Mouse (Mus musculus): ENCODE results near the gene Tshz2. TPM values are rescaled to one million over a fixed set of nuclear protein-coding genes. Genes with fewer than 3 reads are reported as not detected.

The Tshz2 gene
- polyA plus RNA-seq, 1 experiment from 2014 or later = 32.0 TPM

DNA sequence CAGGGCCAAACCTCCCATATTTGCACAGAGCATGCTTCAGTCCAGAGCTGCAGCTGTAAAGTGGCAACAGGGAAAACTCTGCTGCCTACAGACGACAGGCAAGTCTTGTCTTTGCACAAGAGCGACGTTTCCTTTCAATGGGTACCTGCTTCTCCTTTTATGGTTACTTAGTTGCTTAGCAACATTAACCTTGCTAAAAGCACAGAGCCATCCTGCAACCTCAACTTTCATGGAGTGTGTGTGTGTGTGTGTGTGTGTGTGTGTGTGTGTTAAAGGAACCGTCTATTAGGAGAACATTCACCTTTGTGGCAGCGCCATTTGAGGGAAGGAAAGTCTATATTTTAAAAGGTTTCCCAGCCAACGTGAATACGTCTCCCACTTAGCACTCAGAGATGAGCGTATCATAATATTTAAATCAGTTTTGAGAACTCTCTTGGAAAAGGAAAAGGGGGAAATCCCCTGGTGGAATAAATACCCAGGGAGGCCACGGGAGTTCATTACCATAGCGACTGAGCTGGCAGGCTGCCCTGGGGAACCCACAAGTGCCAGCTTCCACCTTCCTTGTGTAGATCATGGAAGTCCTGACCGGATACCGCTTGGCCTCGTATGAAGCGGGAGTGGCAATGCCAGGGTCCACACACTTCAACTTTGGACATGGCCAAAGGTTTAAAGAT lies 295.8 kb downstream of the Tshz2 start:
- H3K36me3 ChIP-seq (ENCODE audit: control insufficient read depth, insufficient read depth, low read length) = no peaks in the 10 kb centered on the region
- H3K4me2 ChIP-seq (ENCODE audit: low read length) = no peak overlapping the region
- no peak for ATAC-seq
- WGBS = 36% methylated on average over 14 of the region's 14 CpGs
- H3K9ac ChIP-seq (ENCODE audit: low read depth, low read length) = no peak overlapping the region
- no peak overlapping the region for H3K27ac ChIP-seq (ENCODE audit: low read depth, low read length)
- H3K4me3 ChIP-seq (ENCODE audit: low read length) = no peak overlapping the region
- no peaks in the 10 kb centered on the region for H3K27me3 ChIP-seq (replicated peaks; ENCODE audit: control insufficient read depth, insufficient read depth, low read length)
- peaks cover 5% of the 10 kb centered on the region; the same call in 1 of the 2 replicates for H3K4me1 ChIP-seq (ENCODE audit: control insufficient read depth, insufficient read depth, low read depth, low read length)
- H3K9me3 ChIP-seq (ENCODE audit: control insufficient read depth, low read length) = no peaks in the 10 kb centered on the region

DNA sequence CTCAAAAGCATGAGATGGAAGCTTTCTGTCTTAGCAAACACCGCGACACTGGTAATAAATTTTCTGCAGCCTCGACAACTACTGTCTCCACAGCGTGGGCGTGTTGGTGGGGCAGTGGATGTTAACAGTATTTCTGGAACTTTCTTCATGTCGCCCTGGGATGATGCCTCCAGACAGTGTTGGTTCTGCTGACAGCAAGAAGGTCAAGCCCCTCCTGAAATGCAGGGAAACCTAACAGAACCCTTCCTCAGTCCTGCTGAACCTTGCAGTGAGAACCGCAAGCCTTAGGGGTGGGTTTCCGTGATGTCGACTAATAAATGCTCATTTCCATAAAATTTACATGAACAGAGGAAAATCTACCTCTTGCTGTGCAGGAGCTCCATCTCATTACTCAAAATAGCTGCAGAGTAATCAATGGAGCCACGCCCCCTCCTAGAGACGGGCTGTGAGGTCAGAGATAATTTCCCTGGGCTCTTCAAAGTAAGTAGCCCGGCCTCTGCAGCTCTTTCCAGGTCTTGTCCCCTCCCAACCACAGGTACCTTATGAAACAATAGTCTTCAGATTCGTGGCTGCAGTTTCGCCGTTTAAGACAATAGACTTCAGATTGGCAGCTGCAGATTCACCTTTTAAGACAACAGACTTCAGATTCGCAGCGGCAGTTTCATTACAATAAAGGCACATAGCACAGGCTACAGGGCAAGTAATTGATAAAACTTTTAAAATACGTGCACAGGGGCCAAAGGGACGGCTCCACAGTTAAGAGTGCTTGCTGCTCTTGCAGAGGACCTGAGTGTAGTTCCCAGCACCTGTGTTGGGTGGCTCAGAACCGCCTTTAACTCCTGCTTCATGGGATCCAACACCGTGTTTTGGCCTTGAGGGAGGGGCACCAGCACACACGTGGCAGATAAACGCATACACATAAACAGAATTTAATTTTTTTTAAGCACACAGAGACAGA lies 297.0 kb downstream of the Tshz2 start:
- Histone ChIP-seq H3K9me3 (ENCODE audit: control insufficient read depth, low read length) (no peaks in the 10 kb centered on the region), H3K9ac (ENCODE audit: low read depth, low read length) (peak overlapping the region; percentile 46), H3K4me3 (ENCODE audit: low read length) (peak overlapping the region; percentile 35), H3K4me1 (ENCODE audit: control insufficient read depth, insufficient read depth, low read depth, low read length) (peaks cover 5% of the 10 kb centered on the region; the same call in 1 of the 2 replicates), H3K36me3 (ENCODE audit: control insufficient read depth, insufficient read depth, low read length) (no peaks in the 10 kb centered on the region), H3K27ac (ENCODE audit: low read depth, low read length) (0 out of 2 replicates have a peak overlapping the region, but pooled peaks have one; percentile 12), H3K4me2 (ENCODE audit: low read length) (peak overlapping the region; percentile 54), H3K27me3 (replicated peaks; ENCODE audit: control insufficient read depth, insufficient read depth, low read length) (no peaks in the 10 kb centered on the region)
- peak; percentile 74 for ATAC-seq
- WGBS = 44% methylated on average over 23 of the region's 23 CpGs

DNA sequence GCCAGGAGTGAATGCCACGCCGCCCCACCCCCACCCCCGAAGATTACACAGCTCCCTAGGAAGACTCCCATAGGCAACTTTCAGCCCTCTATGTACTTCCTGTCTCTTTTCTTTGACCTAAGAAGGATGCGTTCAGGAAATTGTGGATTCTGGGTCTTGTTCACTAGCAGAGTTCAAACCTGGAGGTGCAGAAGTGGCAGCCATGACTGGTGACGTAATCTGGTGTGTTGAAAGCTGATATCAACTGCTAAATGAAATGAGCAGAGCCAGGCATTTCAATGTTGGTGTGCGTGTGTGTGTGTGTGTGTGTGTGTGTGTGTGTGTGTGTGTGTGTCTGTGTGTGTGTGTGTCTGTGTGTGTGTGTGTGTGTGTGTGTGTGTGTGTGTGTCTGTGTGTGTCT lies 302.8 kb downstream of the Tshz2 start:
- Histone ChIP-seq H3K9ac (ENCODE audit: low read depth, low read length) (no peak overlapping the region), H3K27me3 (replicated peaks; ENCODE audit: control insufficient read depth, insufficient read depth, low read length) (no peaks in the 10 kb centered on the region), H3K27ac (ENCODE audit: low read depth, low read length) (no peak overlapping the region), H3K9me3 (ENCODE audit: control insufficient read depth, low read length) (no peaks in the 10 kb centered on the region), H3K4me3 (ENCODE audit: low read length) (no peak overlapping the region), H3K36me3 (ENCODE audit: control insufficient read depth, insufficient read depth, low read length) (no peaks in the 10 kb centered on the region), H3K4me1 (ENCODE audit: control insufficient read depth, insufficient read depth, low read depth, low read length) (no peaks in the 10 kb centered on the region), H3K4me2 (ENCODE audit: low read length) (no peak overlapping the region)
- 78% methylated on average over 6 of the region's 6 CpGs for WGBS
- no peak for ATAC-seq

DNA sequence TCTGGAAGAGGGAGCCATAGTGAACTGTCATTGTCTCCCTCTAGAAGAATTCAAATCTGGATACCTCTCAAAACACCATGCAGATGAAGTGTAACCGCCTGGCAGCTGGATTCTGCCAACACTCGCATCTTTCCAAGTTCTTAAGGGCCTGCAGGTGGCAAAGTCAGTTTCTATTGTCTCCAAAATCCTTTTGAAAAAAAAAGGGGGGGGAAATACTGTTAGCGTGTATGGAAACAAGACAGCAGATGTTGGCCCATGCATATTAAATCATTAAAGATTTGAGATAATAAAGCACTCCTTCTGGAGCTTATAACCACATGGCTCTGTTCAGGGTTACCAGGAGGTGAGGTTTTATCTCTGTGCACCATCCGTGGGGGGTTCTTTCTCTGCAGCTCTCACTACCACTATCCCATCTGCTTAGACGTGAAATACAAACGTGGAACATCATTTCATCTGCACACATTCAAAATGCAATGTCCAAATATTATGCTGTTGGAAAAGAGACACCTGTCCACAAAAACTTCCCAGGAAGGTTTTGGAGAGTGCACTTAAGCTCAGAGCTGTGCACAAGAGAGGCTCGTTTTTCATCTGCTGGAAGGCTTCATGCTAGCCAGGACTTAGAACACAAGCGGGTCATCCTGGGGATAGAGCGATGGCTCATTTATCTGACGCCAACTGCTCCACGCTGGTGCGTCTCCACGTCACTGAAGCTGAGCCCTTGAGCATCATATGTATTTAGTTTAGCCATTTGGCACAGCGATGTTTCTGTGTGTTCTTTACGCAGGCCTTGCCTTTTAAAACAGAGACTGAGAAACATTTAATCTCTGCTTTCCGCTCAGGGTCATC lies 307.7 kb downstream of the Tshz2 start:
- H3K4me2 ChIP-seq (ENCODE audit: low read length) = no peak overlapping the region
- H3K36me3 ChIP-seq (ENCODE audit: control insufficient read depth, insufficient read depth, low read length) = no peaks in the 10 kb centered on the region
- no peak overlapping the region for H3K4me3 ChIP-seq (ENCODE audit: low read length)
- no peaks in the 10 kb centered on the region for H3K4me1 ChIP-seq (ENCODE audit: control insufficient read depth, insufficient read depth, low read depth, low read length)
- H3K9ac ChIP-seq (ENCODE audit: low read depth, low read length) = no peak overlapping the region
- H3K27ac ChIP-seq (ENCODE audit: low read depth, low read length) = no peak overlapping the region
- H3K27me3 ChIP-seq (replicated peaks; ENCODE audit: control insufficient read depth, insufficient read depth, low read length) = no peaks in the 10 kb centered on the region
- ATAC-seq = no peak
- H3K9me3 ChIP-seq (ENCODE audit: control insufficient read depth, low read length) = no peaks in the 10 kb centered on the region
- WGBS = 65% methylated on average over 16 of the region's 16 CpGs

DNA sequence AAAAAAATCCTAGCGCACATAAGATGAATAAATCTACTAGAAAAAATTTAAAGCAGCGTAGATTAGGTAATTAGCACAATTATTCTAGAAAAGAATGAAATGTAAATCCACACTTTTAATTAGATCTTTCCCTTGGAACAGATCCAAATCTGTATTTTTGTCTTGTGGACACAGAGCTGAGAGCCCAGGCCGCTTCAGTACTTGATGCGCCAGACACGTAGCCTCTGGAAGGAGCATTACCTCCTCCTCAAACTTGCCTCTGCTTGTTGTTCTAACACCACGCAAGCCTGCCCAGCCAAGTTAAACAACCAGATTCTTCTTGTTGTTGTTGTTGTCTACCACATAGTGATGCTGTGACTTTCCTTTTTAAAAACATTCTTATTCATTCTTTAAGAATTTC lies 310.9 kb downstream of the Tshz2 start:
- no peaks in the 10 kb centered on the region; the same call in 1 of the 2 replicates for H3K4me1 ChIP-seq (ENCODE audit: control insufficient read depth, insufficient read depth, low read depth, low read length)
- 82% methylated on average over 6 of the region's 6 CpGs for WGBS
- H3K9ac ChIP-seq (ENCODE audit: low read depth, low read length) = no peak overlapping the region
- H3K4me2 ChIP-seq (ENCODE audit: low read length) = no peak overlapping the region
- no peak overlapping the region for H3K27ac ChIP-seq (ENCODE audit: low read depth, low read length)
- H3K9me3 ChIP-seq (ENCODE audit: control insufficient read depth, low read length) = no peaks in the 10 kb centered on the region
- ATAC-seq = no peak
- no peaks in the 10 kb centered on the region for H3K36me3 ChIP-seq (ENCODE audit: control insufficient read depth, insufficient read depth, low read length)
- H3K4me3 ChIP-seq (ENCODE audit: low read length) = no peak overlapping the region
- H3K27me3 ChIP-seq (replicated peaks; ENCODE audit: control insufficient read depth, insufficient read depth, low read length) = no peaks in the 10 kb centered on the region

DNA sequence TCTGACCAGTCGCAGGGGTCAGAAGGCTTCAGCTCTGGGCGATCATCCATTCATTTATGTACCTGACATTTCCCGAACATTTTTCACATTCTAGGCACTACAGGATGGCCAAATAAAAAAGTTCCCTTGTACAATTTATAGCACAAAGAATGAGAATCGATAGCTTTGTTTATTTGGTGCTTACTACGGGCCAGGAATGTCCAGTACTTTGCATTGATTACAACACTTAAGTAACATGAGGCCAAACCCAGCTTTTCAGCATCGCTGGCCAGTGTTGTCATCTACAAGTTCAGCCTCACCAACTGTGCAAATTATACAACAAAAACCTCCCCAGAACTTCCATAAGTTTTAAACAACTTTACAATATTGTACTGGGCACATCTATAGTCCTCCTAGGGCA lies 315.3 kb downstream of the Tshz2 start:
- WGBS = 89% methylated on average over 6 of the region's 6 CpGs

DNA sequence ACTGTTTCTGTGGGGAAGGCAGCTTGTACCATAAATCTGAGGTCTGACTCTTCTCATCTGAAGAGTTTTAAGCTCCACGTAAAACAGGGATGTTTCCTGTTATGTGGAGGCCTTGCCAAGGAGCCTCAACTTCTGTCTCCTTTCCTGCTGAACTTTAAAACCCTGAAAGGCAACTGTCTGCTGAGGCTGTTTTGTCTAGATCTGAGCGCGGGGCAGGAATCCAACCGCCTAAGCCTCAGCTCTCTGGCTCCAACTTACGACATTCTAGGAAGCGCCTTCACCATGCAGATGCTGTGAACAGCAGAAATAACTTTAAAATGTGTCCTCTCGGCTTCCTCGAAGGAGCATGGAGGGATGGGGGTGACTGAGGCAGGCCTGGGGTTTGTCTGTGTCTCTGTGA lies 318.2 kb downstream of the Tshz2 start:
- no peak for ATAC-seq
- 71% methylated on average over 8 of the region's 8 CpGs for WGBS

More for the DNA sequence above, 315.3 kb downstream of the Tshz2 start:
- no peaks in the 10 kb centered on the region for H3K36me3 ChIP-seq (ENCODE audit: control insufficient read depth, insufficient read depth, low read length)
- H3K27me3 ChIP-seq (replicated peaks; ENCODE audit: control insufficient read depth, insufficient read depth, low read length) = no peaks in the 10 kb centered on the region
- H3K4me2 ChIP-seq (ENCODE audit: low read length) = no peak overlapping the region
- ATAC-seq = no peak
- no peak overlapping the region for H3K9ac ChIP-seq (ENCODE audit: low read depth, low read length)
- H3K4me1 ChIP-seq (ENCODE audit: control insufficient read depth, insufficient read depth, low read depth, low read length) = no peaks in the 10 kb centered on the region; the same call in 1 of the 2 replicates
- no peak overlapping the region for H3K4me3 ChIP-seq (ENCODE audit: low read length)
- H3K27ac ChIP-seq (ENCODE audit: low read depth, low read length) = no peak overlapping the region
- H3K9me3 ChIP-seq (ENCODE audit: control insufficient read depth, low read length) = no peaks in the 10 kb centered on the region

DNA sequence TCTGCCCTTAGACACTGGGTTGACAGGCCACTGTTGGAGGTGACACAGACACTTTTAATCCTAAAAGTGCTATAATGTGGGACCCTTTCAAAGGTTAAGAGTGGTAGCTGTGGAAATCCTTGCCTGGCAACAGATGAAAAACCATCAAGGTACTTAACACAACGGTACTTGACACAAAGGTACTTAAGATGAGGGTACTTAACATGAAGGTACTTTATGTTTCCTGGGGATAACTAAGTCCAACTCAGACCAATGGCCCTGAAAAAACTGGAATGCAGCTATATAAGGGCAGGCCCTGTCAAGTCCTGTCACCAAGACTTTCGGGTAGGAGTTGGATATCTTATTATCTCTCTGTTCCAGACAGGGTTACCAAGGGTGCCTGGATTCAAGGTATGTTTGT lies 320.2 kb downstream of the Tshz2 start:
- H3K27me3 ChIP-seq (replicated peaks; ENCODE audit: control insufficient read depth, insufficient read depth, low read length) = no peaks in the 10 kb centered on the region
- H3K36me3 ChIP-seq (ENCODE audit: control insufficient read depth, insufficient read depth, low read length) = no peaks in the 10 kb centered on the region
- no peak overlapping the region for H3K4me3 ChIP-seq (ENCODE audit: low read length)
- H3K4me2 ChIP-seq (ENCODE audit: low read length) = no peak overlapping the region
- ATAC-seq = no peak
- H3K9me3 ChIP-seq (ENCODE audit: control insufficient read depth, low read length) = no peaks in the 10 kb centered on the region
- no peak overlapping the region for H3K27ac ChIP-seq (ENCODE audit: low read depth, low read length)
- no peak overlapping the region for H3K9ac ChIP-seq (ENCODE audit: low read depth, low read length)
- WGBS = 93% methylated on average over 2 of the region's 2 CpGs
- H3K4me1 ChIP-seq (ENCODE audit: control insufficient read depth, insufficient read depth, low read depth, low read length) = no peaks in the 10 kb centered on the region

More for the DNA sequence above, 318.2 kb downstream of the Tshz2 start:
- no peak overlapping the region for H3K9ac ChIP-seq (ENCODE audit: low read depth, low read length)
- H3K36me3 ChIP-seq (ENCODE audit: control insufficient read depth, insufficient read depth, low read length) = no peaks in the 10 kb centered on the region
- no peak overlapping the region for H3K4me3 ChIP-seq (ENCODE audit: low read length)
- no peak overlapping the region for H3K27ac ChIP-seq (ENCODE audit: low read depth, low read length)
- H3K4me2 ChIP-seq (ENCODE audit: low read length) = no peak overlapping the region
- H3K4me1 ChIP-seq (ENCODE audit: control insufficient read depth, insufficient read depth, low read depth, low read length) = no peaks in the 10 kb centered on the region; the same call in 1 of the 2 replicates
- H3K9me3 ChIP-seq (ENCODE audit: control insufficient read depth, low read length) = no peaks in the 10 kb centered on the region
- H3K27me3 ChIP-seq (replicated peaks; ENCODE audit: control insufficient read depth, insufficient read depth, low read length) = no peaks in the 10 kb centered on the region
